Mouse (Mus musculus) liver, postnatal 0 days (tissue): ENCODE measurements around the gene Kdm1a. TPM values are rescaled to one million over a fixed set of nuclear protein-coding genes. Genes with fewer than 3 reads are reported as not detected.
A peak's percentile ranks its signal among the peaks of the same experiment; 100 is the strongest.

ENCODE experiments used
- ATAC-seq: fragments of 200-750 bp; cut with Nextera tagmentation; 2 replicates; pipeline ENCODE4 v1.8.0; 2017; ENCODE audit warnings: mild to moderate bottlenecking, moderate library complexity
- DNase-seq: peaks from one replicate; pipeline ENCODE4 v3.0.0-alpha.2; 2016
- H3K27ac ChIP-seq: fragments of 300-500 bp; sonication (generic); 2 replicates; pipeline ENCODE4 v1.5.1; 2014; ENCODE audit warnings: antibody characterized with exemption, moderate library complexity, mild to moderate bottlenecking, low read depth
- H3K27me3 ChIP-seq: fragments of 300-500 bp; sonication (generic); 2 replicates; pipeline ENCODE4 v1.6.1; 2014; ENCODE audit warnings: low read length, control low read depth, mixed read lengths; ENCODE audit not compliant: insufficient read depth
- H3K36me3 ChIP-seq: fragments of 300-500 bp; sonication (generic); replicated peaks from 2 replicates; pipeline ENCODE4 v1.6.1; 2014; ENCODE audit warnings: mild to moderate bottlenecking, control low read depth, low read length, moderate library complexity, mixed read lengths; ENCODE audit not compliant: insufficient read depth
- H3K4me1 ChIP-seq: fragments of 300-500 bp; sonication (generic); 2 replicates; pipeline ENCODE4 v1.6.1; 2014; ENCODE audit warnings: antibody characterized with exemption, mild to moderate bottlenecking, control low read depth; ENCODE audit not compliant: insufficient read depth
- H3K4me2 ChIP-seq: fragments of 300-500 bp; sonication (generic); 2 replicates; pipeline ENCODE4 v1.6.1; 2014; ENCODE audit warnings: low read depth, mild to moderate bottlenecking, low read length, moderate library complexity, mixed read lengths
- H3K4me3 ChIP-seq: fragments of 300-500 bp; sonication (generic); 2 replicates; pipeline ENCODE4 v1.5.1; 2014; ENCODE audit warnings: low read depth, low read length
- H3K9ac ChIP-seq: fragments of 300-500 bp; sonication (generic); replicated peaks from 2 replicates; pipeline ENCODE4 v1.6.1; 2014; ENCODE audit warnings: mild to moderate bottlenecking, moderate library complexity
- H3K9me3 ChIP-seq: fragments of 300-500 bp; sonication (generic); 2 replicates; pipeline ENCODE4 v1.6.1; 2016; ENCODE audit warnings: mild to moderate bottlenecking, control low read depth, low read length, mixed read lengths
- CTCF ChIP-seq: sonication (generic); IDR thresholded peaks from 2 replicates; pipeline ENCODE4 v1.5.1; 2016; ENCODE audit warnings: antibody characterized with exemption, low read depth
- EP300 ChIP-seq: IDR thresholded peaks from 2 replicates; pipeline ENCODE4 v1.6.1; 2016; ENCODE audit warnings: antibody characterized with exemption, low read depth, mild to moderate bottlenecking
- WGBS: fragments of 180-500 bp; shearing (Covaris S2); extraction: QIAGEN DNeasy Blood & Tissue Kit; methylation state at CpG from one replicate; pipeline ENCODE4 v1.1.7; 2014; ENCODE audit not compliant: insufficient replicate concordance; 5-methylcytosine and 5-hydroxymethylcytosine counted together
- polyA plus RNA-seq: library from polyadenylated mRNA; unstranded; fragments of >200 nt; fragmentation: Nextera tagmentation; extraction: Ambion mirVana; gene quantifications from 2 replicates; pipeline ENCODE4 v1.2.1, GENCODE M21; 2015

The Kdm1a gene
- polyA plus RNA-seq, 1 experiment from 2014 or later, result 6.8 TPM

DNA sequence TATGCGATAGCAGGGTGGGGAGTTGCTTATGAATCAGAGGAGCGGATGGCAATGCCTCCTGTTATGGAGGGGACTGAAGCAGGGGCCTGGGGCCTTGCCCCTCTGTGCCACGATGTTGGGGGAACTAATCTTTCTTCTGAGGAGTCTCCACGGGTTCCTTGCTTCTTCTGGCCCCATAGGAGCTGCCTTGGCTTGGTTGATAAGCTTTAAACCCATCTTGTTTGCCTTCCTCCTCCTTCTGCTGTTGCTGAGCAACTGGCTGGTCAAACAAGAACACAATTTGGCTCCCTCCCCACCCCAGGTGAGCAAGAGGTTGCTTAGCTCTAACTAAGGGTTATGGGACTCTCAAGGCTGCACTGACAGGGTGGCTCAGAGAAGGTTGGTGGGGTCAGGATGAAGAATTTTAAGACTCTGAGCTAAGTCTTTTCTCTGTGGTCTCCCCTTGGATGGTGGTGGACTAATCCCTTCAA, 7.9 kb upstream of the Kdm1a start, which contains the start of gene Tex46:
Gene Tex46, plus strand, starts transcription at position 51 of the 470 bp plus-strand sequence.
- H3K4me1 ChIP-seq, result no peaks in the 10 kb centered on the region

DNA sequence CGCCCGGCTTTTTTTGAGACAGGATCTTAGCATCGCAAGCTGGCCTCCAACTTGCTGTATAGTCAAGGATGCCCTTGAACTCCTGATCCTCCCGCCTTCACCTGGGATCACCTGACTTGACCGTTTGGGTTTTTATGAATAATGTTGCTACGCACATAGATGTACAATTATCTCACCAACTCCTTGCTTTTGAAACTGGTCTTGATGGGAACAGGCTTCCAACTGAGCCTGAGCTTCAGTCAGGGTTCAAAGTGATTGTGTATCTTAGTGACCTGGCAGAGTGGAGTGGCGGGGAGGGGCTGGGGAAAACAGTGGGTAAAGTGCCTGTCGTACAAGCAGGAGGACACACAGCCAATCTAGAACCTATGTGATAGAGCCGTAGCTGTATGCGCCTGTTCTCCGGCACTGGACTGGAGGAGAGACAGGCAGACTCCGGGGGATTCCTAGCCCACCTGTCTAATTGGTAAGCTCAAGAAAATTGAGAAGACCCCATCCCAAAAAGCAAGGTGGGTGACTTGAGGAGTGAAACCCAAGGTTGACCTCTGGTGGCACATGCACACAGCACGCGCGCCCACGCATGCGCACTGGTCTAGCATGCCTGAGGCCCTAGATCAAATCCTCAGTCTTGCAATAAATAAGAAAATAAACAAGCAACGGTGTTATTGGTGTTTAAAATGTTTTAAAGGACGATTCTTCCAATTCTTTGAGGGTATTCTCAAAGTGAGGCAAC, 3.4 kb upstream of the Kdm1a start:
- H3K36me3 ChIP-seq, result no peaks in the 10 kb centered on the region
- H3K9ac ChIP-seq, result no peak overlapping the region
- no peaks in the 10 kb centered on the region for H3K9me3 ChIP-seq
- DNase-seq, result no peak
- ATAC-seq, result no peak
- TF ChIP-seq EP300, result no peak
- TF ChIP-seq CTCF, result no peak
- no peak overlapping the region for H3K4me2 ChIP-seq
- H3K27ac ChIP-seq, result no peak overlapping the region
- no peaks in the 10 kb centered on the region for H3K27me3 ChIP-seq
- H3K4me3 ChIP-seq, result no peak overlapping the region
- WGBS, result 80% methylated on average over 19 of the region's 19 CpGs
- peaks cover 10% of the 10 kb centered on the region for H3K4me1 ChIP-seq

More for the DNA sequence above, 7.9 kb upstream of the Kdm1a start, which contains the start of gene Tex46:
- Histone ChIP-seq H3K36me3 (no peaks in the 10 kb centered on the region), H3K27me3 (no peaks in the 10 kb centered on the region), H3K4me2 (no peak within 1 kb of the TSS), H3K4me3 (no peak within 1 kb of the TSS), H3K9me3 (no peaks in the 10 kb centered on the region), H3K9ac (no peak within 1 kb of the TSS), H3K27ac (no peak within 1 kb of the TSS)
- no peak for TF ChIP-seq CTCF
- no peak for ATAC-seq
- no peak for DNase-seq
- 58% methylated on average over 4 of the region's 4 CpGs for WGBS

DNA sequence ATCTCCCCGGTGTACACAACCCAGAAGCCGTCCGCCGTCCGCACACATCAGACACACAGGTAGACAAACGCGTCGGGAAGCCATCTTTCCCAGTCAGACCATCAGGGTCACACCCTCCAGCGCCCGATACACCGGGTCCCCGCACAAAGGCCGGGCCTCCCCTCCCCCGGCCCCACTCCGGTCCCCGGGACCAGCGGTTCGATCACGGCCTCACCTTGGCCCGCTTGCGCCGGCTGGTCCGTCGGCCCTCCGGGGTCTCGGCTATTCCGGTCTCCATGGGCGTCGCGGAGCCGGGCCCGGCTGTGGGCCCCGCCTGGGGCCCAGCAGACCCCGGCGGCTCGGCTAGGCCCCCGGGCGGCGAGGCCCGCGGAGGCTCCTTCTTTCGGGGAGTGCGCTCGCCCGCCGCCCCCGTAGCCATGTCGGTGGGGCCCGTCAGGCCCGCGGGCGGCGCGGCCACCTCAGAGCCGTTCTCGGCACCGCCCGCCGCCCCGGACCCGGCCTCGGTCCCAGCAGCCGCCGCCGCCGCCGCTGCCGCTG, 437 bp downstream of the Kdm1a start:
- no peaks in the 10 kb centered on the region for H3K9me3 ChIP-seq
- peak; percentile 62 for ATAC-seq

DNA sequence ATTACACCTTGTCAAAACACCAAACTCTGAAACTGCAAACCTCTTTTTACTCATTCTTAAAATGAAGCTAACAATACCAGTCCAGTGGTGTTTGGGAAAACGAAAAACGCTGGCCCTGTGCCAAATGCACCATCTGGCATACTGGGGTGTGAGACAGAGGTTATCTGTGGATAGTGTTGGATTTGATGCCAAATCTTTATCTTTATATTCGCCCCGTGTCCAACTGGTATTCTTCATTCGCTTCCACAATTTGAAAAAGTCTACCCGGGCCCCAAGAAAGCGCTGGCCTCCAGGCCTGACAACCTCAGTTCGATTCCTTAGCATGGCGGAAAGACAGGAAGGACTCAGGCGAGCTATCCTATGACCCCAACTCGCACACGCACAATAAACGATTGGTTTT, 1.0 kb downstream of the Kdm1a start:
- H3K9ac ChIP-seq, result peak overlapping the region; percentile 88
- 3% methylated on average over 13 of the region's 13 CpGs for WGBS
- no peaks in the 10 kb centered on the region for H3K36me3 ChIP-seq
- H3K27ac ChIP-seq, result peak overlapping the region; percentile 92
- no peaks in the 10 kb centered on the region for H3K9me3 ChIP-seq
- TF ChIP-seq CTCF, result no peak
- TF ChIP-seq EP300, result no peak
- peak overlapping the region; percentile 78 for H3K4me3 ChIP-seq
- ATAC-seq (peak; percentile 14; the same call in 1 of the 2 replicates), DNase-seq (peak; percentile 72)
- H3K4me2 ChIP-seq, result peak overlapping the region; percentile 74
- peaks cover 16% of the 10 kb centered on the region for H3K4me1 ChIP-seq
- H3K27me3 ChIP-seq, result no peaks in the 10 kb centered on the region

More for the DNA sequence above, 437 bp downstream of the Kdm1a start:
- no peak for TF ChIP-seq CTCF
- Histone ChIP-seq H3K9ac (peak overlapping the region; percentile 88), H3K4me3 (peak overlapping the region; percentile 78), H3K4me2 (peak overlapping the region; percentile 74), H3K27ac (peak overlapping the region; percentile 92), H3K36me3 (no peaks in the 10 kb centered on the region), H3K27me3 (no peaks in the 10 kb centered on the region), H3K4me1 (peaks cover 16% of the 10 kb centered on the region)
- WGBS, result under 1% methylated on average over 35 of the region's 68 CpGs
- DNase-seq, result peak; percentile 67

DNA sequence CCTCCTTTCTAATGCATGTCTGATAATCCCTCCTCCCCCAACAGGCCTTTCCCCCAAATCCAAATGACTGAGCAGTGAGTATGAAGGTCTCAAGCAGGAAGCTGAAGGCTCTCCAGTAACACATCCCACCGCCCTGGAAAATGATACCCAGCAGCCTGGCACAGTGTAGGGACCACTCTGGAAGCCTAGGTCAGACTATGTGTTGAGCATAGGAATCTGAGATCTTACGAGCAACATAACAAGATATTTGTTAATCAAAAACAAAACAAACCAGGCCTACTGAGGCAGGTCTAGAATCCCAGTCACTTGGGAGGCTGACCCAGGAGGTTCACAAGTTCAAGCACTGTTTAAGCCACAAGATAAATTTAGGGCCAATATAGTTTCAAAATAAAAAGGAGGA, 2.0 kb downstream of the Kdm1a start:
- DNase-seq (no peak), ATAC-seq (no peak)
- Histone ChIP-seq H3K4me1 (peaks cover 16% of the 10 kb centered on the region), H3K27ac (peak overlapping the region; percentile 51; the same call in 1 of the 2 replicates), H3K4me3 (peak overlapping the region; percentile 78), H3K36me3 (no peaks in the 10 kb centered on the region), H3K27me3 (no peaks in the 10 kb centered on the region), H3K9me3 (no peaks in the 10 kb centered on the region), H3K4me2 (peak overlapping the region; percentile 74), H3K9ac (peak overlapping the region; percentile 88)
- WGBS, result 89% methylated on average over 2 of the region's 2 CpGs
- TF ChIP-seq EP300, result no peak
- no peak for TF ChIP-seq CTCF

DNA sequence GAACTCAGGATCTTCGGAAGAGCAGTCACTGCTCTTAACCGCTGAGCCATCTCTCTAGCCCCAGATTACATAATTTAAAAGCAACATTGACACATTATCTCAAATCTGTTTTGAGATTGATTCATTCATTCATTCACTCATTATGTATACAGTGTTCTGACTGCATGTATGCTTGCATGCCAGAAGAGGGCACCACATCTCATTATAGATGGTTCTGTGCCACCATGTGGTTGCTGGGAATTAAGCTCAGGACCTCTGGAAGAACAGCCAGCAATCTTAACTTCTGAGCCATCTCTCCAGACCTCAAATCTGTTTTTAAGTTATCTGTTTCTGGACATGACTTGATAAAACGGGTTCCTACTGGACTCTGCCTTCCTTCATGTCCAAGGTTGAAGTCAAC, 2.7 kb downstream of the Kdm1a start:
- Histone ChIP-seq H3K36me3 (no peaks in the 10 kb centered on the region), H3K4me2 (no peak overlapping the region), H3K4me3 (no peak overlapping the region), H3K4me1 (peaks cover 16% of the 10 kb centered on the region), H3K27me3 (no peaks in the 10 kb centered on the region), H3K27ac (no peak overlapping the region), H3K9me3 (no peaks in the 10 kb centered on the region), H3K9ac (no peak overlapping the region)
- TF ChIP-seq EP300, result no peak
- peak; percentile 41 for TF ChIP-seq CTCF
- WGBS, result 98% methylated on average over 3 of the region's 3 CpGs
- DNase-seq, result no peak
- ATAC-seq, result no peak
